Mouse (Mus musculus): ENCODE measurements around the gene Guca1a. TPM values are rescaled to one million over a fixed set of nuclear protein-coding genes. Genes with fewer than 3 reads are reported as not detected.

The Guca1a gene
- total RNA-seq, 2 experiments from 2014 or later, result 0.56 to 0.76 TPM

DNA sequence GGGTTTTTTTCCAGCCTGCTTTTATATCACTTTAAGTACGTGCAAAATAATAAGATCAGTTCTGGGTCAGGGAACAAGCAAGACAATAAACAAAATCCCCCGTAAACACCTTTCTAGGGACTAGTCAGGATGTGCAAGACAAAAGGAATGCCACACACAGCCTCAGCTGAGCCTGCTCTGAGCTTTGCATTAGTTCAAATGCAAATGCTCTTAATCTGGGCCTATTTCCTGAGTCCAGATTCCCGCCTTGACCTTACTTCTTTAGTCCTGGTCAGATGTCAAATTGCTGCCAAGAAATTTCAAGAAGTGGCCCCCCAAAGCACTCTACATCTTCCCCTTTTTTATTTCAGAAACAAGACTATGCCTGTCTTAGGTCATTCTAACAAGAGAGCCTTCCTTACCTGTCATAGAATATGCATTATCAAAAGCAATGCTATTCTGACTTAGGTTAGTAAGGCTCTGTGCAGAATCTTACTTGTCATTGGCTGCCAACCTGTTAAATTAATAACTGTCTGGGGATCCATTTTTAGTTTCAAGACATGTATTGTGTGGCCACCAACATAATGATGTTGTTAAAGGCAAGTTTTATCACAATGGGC, 50.6 kb downstream of the Guca1a start:
- DNase-seq, result no peak
- intact Hi-C loops (cut with DNase I), result no loop called here

Other genes starting within 250 kb of the Guca1a start
- 10 to 100 TPM; 32.8 to 37.8 TPM for gene Mrps10, start 31.7 kb downstream of the Guca1a start, total RNA-seq (2021)
- gene Guca1b, start 15.2 kb downstream of the Guca1a start, total RNA-seq (2021), result under 1 TPM; 0.56 to 0.92 TPM
- gene AI661453, start 36.0 kb upstream of the Guca1a start, total RNA-seq (2021), result under 1 TPM; 0.48 to 0.54 TPM
- gene 1700001C19Rik, start 36.8 kb upstream of the Guca1a start, total RNA-seq (2021), result not detected
- 10 to 100 TPM; 12.7 to 15.5 TPM for gene Taf8, start 101.7 kb upstream of the Guca1a start, total RNA-seq (2021)
- gene Ccnd3, start 104.5 kb upstream of the Guca1a start, total RNA-seq (2021), result 10 to 100 TPM; 30.1 to 36.2 TPM
- gene Bysl, start 210.9 kb upstream of the Guca1a start, total RNA-seq (2021), result 10 to 100 TPM; 28.6 TPM
- gene Med20, start 211.0 kb upstream of the Guca1a start, total RNA-seq (2021), result 10 to 100 TPM; 29.2 to 30.3 TPM
- 1 to 10 TPM; 4.8 to 6.6 TPM for gene Gm20517, start 211.0 kb upstream of the Guca1a start, total RNA-seq (2021)
- 10 to 100 TPM; 23.3 to 26.2 TPM for gene Usp49, start 230.1 kb upstream of the Guca1a start, total RNA-seq (2021)